Mouse (Mus musculus): ENCODE data around the gene Sft2d1. TPM values are rescaled to one million over a fixed set of nuclear protein-coding genes. Genes with fewer than 3 reads are reported as not detected.

Gene Sft2d1
- polyA plus RNA-seq, 1 experiment: 56.2 TPM

DNA sequence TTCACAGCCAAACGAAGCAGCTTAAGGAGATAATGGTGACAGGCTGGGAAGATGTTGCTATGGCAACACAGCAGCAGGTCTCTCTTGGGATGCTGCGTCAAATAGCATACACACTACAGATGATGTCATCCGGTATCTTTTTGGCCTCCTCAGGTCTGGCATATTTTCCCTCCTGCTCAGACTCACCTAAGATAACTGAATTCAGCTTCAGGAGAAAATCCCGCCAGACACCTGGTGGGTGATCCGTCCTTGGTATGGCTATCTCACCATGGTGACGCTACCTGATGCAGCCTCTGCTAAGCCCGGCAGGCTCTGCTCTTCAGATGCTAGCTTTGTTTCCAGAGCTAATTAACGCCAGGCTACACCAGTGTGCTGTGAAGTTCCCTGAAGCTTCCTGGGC lies 57.7 kb downstream of the Sft2d1 start:
- H3K36me3 ChIP-seq (ENCODE audit: control insufficient read depth, insufficient read depth): no peaks in the 10 kb centered on the region
- H3ac ChIP-seq (ENCODE audit: control insufficient read depth, insufficient read length): no peak overlapping the region
- H3K4me3 ChIP-seq: no peak overlapping the region
- TF ChIP-seq MYOD1 (IDR thresholded peaks at IDR 0.05; ENCODE audit: control insufficient read depth in 1 of 3, insufficient read length in 2 of 3, low read depth in 2 of 3) (no peak), POLR2A (IDR thresholded peaks at IDR 0.05; ENCODE audit: insufficient read length, low read depth) (no peak), CEBPB (IDR thresholded peaks at IDR 0.05; ENCODE audit: insufficient read depth, poor library complexity, severe bottlenecking) (no peak), E2F4 (IDR thresholded peaks at IDR 0.05; ENCODE audit: insufficient read depth) (no peak), TCF12 (IDR thresholded peaks at IDR 0.05; ENCODE audit: insufficient read depth, poor library complexity, severe bottlenecking) (no peak), POLR2AphosphoS2 (IDR thresholded peaks at IDR 0.05; ENCODE audit: insufficient read length, low read depth) (no peak), MYOG (IDR thresholded peaks at IDR 0.05; ENCODE audit: control insufficient read depth in 1 of 3, insufficient read depth in 1 of 3, insufficient read length in 2 of 3, low read depth in 2 of 3) (no peak), USF1 (IDR thresholded peaks at IDR 0.05; ENCODE audit: low read depth) (no peak), TCF3 (IDR thresholded peaks at IDR 0.05; ENCODE audit: insufficient read length, low read depth) (no peak), SRF (IDR thresholded peaks at IDR 0.05; ENCODE audit: control insufficient read depth, insufficient read length, low read depth) (no peak), MAX (IDR thresholded peaks at IDR 0.05; ENCODE audit: low read depth) (no peak), REST (IDR thresholded peaks at IDR 0.05; ENCODE audit: insufficient read depth, insufficient read length) (no peak)
- H3K79me2 ChIP-seq (ENCODE audit: control insufficient read depth, insufficient read depth): no peaks in the 10 kb centered on the region
- no peak overlapping the region for H3K4me2 ChIP-seq (ENCODE audit: low read depth)
- peaks cover 21% of the 10 kb centered on the region for H3K27me3 ChIP-seq (ENCODE audit: control insufficient read depth, insufficient read depth, insufficient read length)

DNA sequence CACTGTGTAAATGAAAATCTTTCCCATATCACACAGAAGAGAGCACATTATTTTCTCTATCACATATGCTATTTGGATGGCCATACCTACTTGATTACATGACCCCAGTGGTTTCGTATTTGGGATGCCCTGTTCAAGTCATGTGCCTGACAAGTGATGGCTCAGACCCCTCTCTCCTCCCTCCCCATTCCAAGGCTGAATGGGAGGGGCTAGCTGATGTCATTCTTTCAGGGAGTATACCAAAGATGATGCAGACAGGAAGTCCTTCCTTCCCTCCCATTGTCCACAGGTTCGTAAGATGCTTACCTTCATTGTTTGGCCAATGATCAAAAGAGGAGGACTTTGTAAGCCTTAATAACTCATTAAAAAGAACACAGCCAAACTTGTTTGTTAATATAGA lies 58.3 kb downstream of the Sft2d1 start:
- H3K4me2 ChIP-seq (ENCODE audit: low read depth): no peak overlapping the region
- H3K27me3 ChIP-seq (ENCODE audit: control insufficient read depth, insufficient read depth, insufficient read length): peaks cover 21% of the 10 kb centered on the region
- TF ChIP-seq POLR2AphosphoS2 (IDR thresholded peaks at IDR 0.05; ENCODE audit: insufficient read length, low read depth) (no peak), USF1 (IDR thresholded peaks at IDR 0.05; ENCODE audit: low read depth) (no peak), POLR2A (IDR thresholded peaks at IDR 0.05; ENCODE audit: insufficient read length, low read depth) (no peak), MYOG (IDR thresholded peaks at IDR 0.05; ENCODE audit: control insufficient read depth in 1 of 3, insufficient read depth in 1 of 3, insufficient read length in 2 of 3, low read depth in 2 of 3) (no peak), TCF3 (IDR thresholded peaks at IDR 0.05; ENCODE audit: insufficient read length, low read depth) (no peak), MYOD1 (IDR thresholded peaks at IDR 0.05; ENCODE audit: control insufficient read depth in 1 of 3, insufficient read length in 2 of 3, low read depth in 2 of 3) (no peak)
- no peaks in the 10 kb centered on the region for H3K36me3 ChIP-seq (ENCODE audit: control insufficient read depth, insufficient read depth)
- no peak overlapping the region for H3ac ChIP-seq (ENCODE audit: control insufficient read depth, insufficient read length)
- no peaks in the 10 kb centered on the region for H3K79me2 ChIP-seq (ENCODE audit: control insufficient read depth, insufficient read depth)
- no peak overlapping the region for H3K4me3 ChIP-seq

DNA sequence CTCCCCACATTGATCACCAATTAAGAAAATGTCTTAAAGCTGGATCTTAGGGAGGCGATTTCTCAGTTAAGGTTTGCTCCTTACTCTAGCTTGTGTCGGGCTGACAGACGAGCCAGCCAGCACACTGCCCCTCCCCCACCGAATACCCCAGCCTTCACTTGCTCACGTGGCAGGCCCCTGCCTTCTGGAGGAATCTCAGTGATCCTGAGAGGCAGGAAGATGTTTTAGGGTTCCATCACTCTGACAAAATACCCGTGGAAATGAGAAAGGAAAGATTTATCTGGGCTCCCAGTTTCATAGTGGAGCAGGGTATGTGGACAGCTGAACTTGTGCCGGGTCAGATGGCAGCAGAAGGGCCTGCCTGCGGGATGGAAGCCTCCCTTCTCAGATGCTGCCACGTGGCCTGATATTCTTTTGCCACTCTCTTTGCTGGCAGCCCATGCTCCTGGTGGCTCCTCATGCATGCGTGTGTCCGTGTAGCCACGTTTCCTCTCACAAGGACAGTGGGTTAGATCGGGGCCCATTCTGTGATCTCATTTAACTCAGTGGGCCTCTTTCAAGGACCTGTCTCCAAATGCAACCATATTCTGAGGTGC lies 59.8 kb downstream of the Sft2d1 start:
- Histone ChIP-seq H3K4me2 (ENCODE audit: low read depth) (no peak overlapping the region), H3K27me3 (ENCODE audit: control insufficient read depth, insufficient read depth, insufficient read length) (peaks cover 8% of the 10 kb centered on the region), H3K79me2 (ENCODE audit: control insufficient read depth, insufficient read depth) (no peaks in the 10 kb centered on the region), H3K4me3 (no peak overlapping the region), H3ac (ENCODE audit: control insufficient read depth, insufficient read length) (no peak overlapping the region), H3K36me3 (ENCODE audit: control insufficient read depth, insufficient read depth) (no peaks in the 10 kb centered on the region)
- TF ChIP-seq TCF3 (IDR thresholded peaks at IDR 0.05; ENCODE audit: insufficient read length, low read depth) (no peak), MAX (IDR thresholded peaks at IDR 0.05; ENCODE audit: low read depth) (no peak), MYOG (IDR thresholded peaks at IDR 0.05; ENCODE audit: control insufficient read depth in 1 of 3, insufficient read depth in 1 of 3, insufficient read length in 2 of 3, low read depth in 2 of 3) (peak in 2 of 3 experiments; percentile 38 to 58), POLR2A (IDR thresholded peaks at IDR 0.05; ENCODE audit: insufficient read length, low read depth) (no peak), MYOD1 (IDR thresholded peaks at IDR 0.05; ENCODE audit: control insufficient read depth in 1 of 3, insufficient read length in 2 of 3, low read depth in 2 of 3) (peak in 1 of 3 experiments; percentile 23), USF1 (IDR thresholded peaks at IDR 0.05; ENCODE audit: low read depth) (no peak), POLR2AphosphoS2 (IDR thresholded peaks at IDR 0.05; ENCODE audit: insufficient read length, low read depth) (no peak), CEBPB (IDR thresholded peaks at IDR 0.05; ENCODE audit: insufficient read depth, poor library complexity, severe bottlenecking) (no peak)

DNA sequence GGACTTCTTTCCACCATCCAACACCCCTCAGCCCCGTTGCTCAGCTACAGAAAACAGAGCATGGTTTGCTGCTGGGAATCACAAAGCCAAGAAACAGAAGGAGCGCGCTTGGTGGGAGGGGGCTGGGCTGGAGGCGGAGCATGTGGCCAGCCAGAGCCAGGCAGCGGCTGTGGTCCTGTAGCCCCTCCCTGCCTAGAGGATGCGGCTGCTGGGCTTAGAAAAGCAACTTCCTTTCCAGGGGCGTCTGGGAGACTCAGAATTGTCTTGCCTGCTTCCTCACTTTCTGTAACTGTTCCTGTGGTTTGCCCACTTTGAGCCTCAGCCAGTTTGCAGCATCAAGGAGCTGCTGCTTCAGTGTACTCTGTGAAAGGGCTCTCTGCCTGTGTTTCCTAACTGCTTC lies 60.9 kb downstream of the Sft2d1 start:
- Histone ChIP-seq H3K79me2 (ENCODE audit: control insufficient read depth, insufficient read depth) (no peaks in the 10 kb centered on the region), H3K36me3 (ENCODE audit: control insufficient read depth, insufficient read depth) (no peaks in the 10 kb centered on the region), H3K4me2 (ENCODE audit: low read depth) (peak overlapping the region; percentile 100), H3ac (ENCODE audit: control insufficient read depth, insufficient read length) (no peak overlapping the region), H3K27me3 (ENCODE audit: control insufficient read depth, insufficient read depth, insufficient read length) (no peaks in the 10 kb centered on the region), H3K4me3 (peak overlapping the region; percentile 19)
- TF ChIP-seq E2F4 (IDR thresholded peaks at IDR 0.05; ENCODE audit: insufficient read depth): no peak
- peak in 1 of 3 experiments; percentile 8 for TF ChIP-seq MYOG (IDR thresholded peaks at IDR 0.05; ENCODE audit: control insufficient read depth in 1 of 3, insufficient read depth in 1 of 3, insufficient read length in 2 of 3, low read depth in 2 of 3)
- TF ChIP-seq REST (IDR thresholded peaks at IDR 0.05; ENCODE audit: insufficient read depth, insufficient read length): no peak

DNA sequence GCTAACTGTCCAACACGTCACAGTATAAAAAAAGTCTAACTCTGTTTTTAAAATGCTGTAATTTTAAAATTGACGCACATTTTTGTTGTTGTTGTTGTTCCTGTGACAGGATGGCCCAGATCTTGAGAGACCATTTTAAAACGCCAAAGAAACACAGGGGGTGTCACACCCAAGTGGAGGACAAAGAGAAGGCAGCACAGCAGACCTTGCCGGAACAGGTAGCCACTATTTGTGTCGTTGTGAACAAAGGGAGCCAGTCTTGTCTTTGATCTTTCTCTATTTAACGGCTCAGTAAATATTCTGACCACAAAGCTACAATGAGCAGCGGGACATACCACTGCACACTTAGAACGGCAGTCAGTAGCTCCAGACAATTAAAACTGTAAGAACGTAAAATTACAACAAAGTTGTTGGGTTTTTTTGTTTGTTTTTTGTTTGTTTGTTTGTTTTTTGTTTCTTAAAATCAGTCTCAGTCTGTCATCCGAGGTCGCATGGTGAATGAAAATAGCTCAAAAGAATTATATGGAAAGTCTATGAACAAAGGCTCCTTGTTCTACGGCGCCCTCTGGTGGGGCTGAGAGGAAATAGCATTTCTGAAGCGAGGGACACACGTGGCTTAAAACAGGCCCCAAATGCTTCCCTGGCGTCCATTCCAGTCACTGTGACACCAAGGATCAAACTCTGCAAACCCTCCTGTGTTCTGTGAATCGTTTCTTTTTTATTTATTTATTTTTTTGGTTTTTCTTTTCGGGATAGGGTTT lies 61.6 kb downstream of the Sft2d1 start:
- TF ChIP-seq TCF3 (IDR thresholded peaks at IDR 0.05; ENCODE audit: insufficient read length, low read depth) (no peak), E2F4 (IDR thresholded peaks at IDR 0.05; ENCODE audit: insufficient read depth) (no peak), USF1 (IDR thresholded peaks at IDR 0.05; ENCODE audit: low read depth) (peak; percentile 23), MYOD1 (IDR thresholded peaks at IDR 0.05; ENCODE audit: control insufficient read depth in 1 of 3, insufficient read length in 2 of 3, low read depth in 2 of 3) (no peak), CEBPB (IDR thresholded peaks at IDR 0.05; ENCODE audit: insufficient read depth, poor library complexity, severe bottlenecking) (no peak)

More for the DNA sequence above, 61.6 kb downstream of the Sft2d1 start:
- no peaks in the 10 kb centered on the region for H3K36me3 ChIP-seq (ENCODE audit: control insufficient read depth, insufficient read depth)
- H3K27me3 ChIP-seq (ENCODE audit: control insufficient read depth, insufficient read depth, insufficient read length): no peaks in the 10 kb centered on the region
- peak overlapping the region; percentile 100 for H3K4me2 ChIP-seq (ENCODE audit: low read depth)
- H3K79me2 ChIP-seq (ENCODE audit: control insufficient read depth, insufficient read depth): no peaks in the 10 kb centered on the region
- H3K4me3 ChIP-seq: peak overlapping the region; percentile 19
- H3ac ChIP-seq (ENCODE audit: control insufficient read depth, insufficient read length): no peak overlapping the region

Other genes with a start within 250 kb of the Sft2d1 start
- not detected for gene Gm49673, start 163.3 kb upstream of the Sft2d1 start, polyA plus RNA-seq (2012; fragmentation: generic; extraction: Trizol)
- 151 TPM for gene Rnaset2a, start 163.0 kb upstream of the Sft2d1 start, polyA plus RNA-seq (2012; fragmentation: generic; extraction: Trizol)
- 5.3 TPM for gene Fgfr1op, start 145.6 kb upstream of the Sft2d1 start, polyA plus RNA-seq (2012; fragmentation: generic; extraction: Trizol)
- not detected for gene Ccr6, start 75.1 kb upstream of the Sft2d1 start, polyA plus RNA-seq (2012; fragmentation: generic; extraction: Trizol)
- gene Mpc1, start 28.2 kb upstream of the Sft2d1 start, polyA plus RNA-seq (2012; fragmentation: generic; extraction: Trizol): 66.6 TPM
- 0.19 TPM for gene Prr18, start 26.4 kb downstream of the Sft2d1 start, polyA plus RNA-seq (2012; fragmentation: generic; extraction: Trizol)
- 0.07 TPM for gene T2, start 44.9 kb downstream of the Sft2d1 start, polyA plus RNA-seq (2012; fragmentation: generic; extraction: Trizol)
- 0.10 TPM for gene T, start 123.3 kb downstream of the Sft2d1 start, polyA plus RNA-seq (2012; fragmentation: generic; extraction: Trizol)
- gene Pde10a, start 214.3 kb downstream of the Sft2d1 start, polyA plus RNA-seq (2012; fragmentation: generic; extraction: Trizol): 0.34 TPM

Data from myocyte (in vitro differentiated cells).